11 mouse cellular contexts compared by ENCODE assay signal in the genomic region with DNA sequence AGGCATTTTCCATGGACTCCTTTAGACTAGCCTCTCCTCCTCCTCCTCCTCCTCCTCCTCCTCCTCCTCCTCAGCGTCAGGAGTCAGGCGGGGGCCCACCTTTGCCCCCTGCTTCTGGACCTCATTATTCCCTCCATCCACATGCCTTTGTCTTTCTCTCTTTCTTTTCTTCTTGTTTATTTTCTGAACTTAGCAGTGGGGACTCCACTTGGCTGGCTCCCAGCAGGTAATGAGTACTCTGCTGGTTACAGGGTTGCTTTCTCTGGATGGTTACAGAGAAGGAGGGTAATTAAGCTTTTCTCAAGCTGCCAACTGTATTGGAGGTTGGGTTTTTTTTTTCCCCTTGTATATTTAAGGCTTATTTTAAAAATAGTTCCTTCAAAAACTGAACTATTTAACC.
A peak's percentile ranks its signal among the peaks of the same experiment; 100 is the strongest.
DNase-seq lines count a peak whose midpoint lies in the region; ATAC-seq lines count a peak whose summit lies in the region.
"Had no signal": no experiment of that assay in that cellular context is flagged by ENCODE, and none has a peak within 500 bp of the region (broad histone marks: within the 10 kb centered on the region; RNA-seq: fewer than 3 reads in every experiment).

No protein-coding gene starts in this region.

- WGBS in kidney, embryonic 15.5 days, result 21% methylated on average over 2 of the region's 2 CpGs
- 0% methylated on average over 2 of the region's 2 CpGs for WGBS in hindbrain, embryonic 16.5 days

- no peak overlapping the region for H3K27ac ChIP-seq in kidney, embryonic 15.5 days
- peak overlapping the region; percentile 48; the same call in 1 of the 2 replicates for H3K27ac ChIP-seq in hindbrain, embryonic 16.5 days (ENCODE audit: low read depth, low read length)
- H3K27ac ChIP-seq: heart, embryonic 10.5 days had no signal

- H3K4me1 ChIP-seq in kidney, embryonic 15.5 days, result no peaks in the 10 kb centered on the region
- H3K4me1 ChIP-seq in hindbrain, embryonic 16.5 days (ENCODE audit: control insufficient read depth, insufficient read depth, low read depth, low read length), result peaks cover 6% of the 10 kb centered on the region

- ATAC-seq in kidney, embryonic 15.5 days (replicated peaks; ENCODE audit: low FRiP score), result no peak
- ATAC-seq in hindbrain, embryonic 16.5 days, result no peak

- no peak overlapping the region for H3K9ac ChIP-seq in kidney, embryonic 15.5 days
- H3K9ac ChIP-seq in hindbrain, embryonic 16.5 days (ENCODE audit: low read depth, low read length), result no peak overlapping the region
- H3K9ac ChIP-seq: lung, embryonic 14.5 days had no signal

- H3K4me3 ChIP-seq in kidney, embryonic 15.5 days (replicated peaks), result no peak overlapping the region
- H3K4me3 ChIP-seq in hindbrain, embryonic 16.5 days (ENCODE audit: low read length), result no peak overlapping the region
- H3K4me3 ChIP-seq: heart, embryonic 10.5 days had no signal

- H3K4me2 ChIP-seq in kidney, embryonic 15.5 days, result no peak overlapping the region
- no peak overlapping the region for H3K4me2 ChIP-seq in hindbrain, embryonic 16.5 days (ENCODE audit: low read length)
- H3K4me2 ChIP-seq: lung, embryonic 14.5 days had no signal

- H3K36me3 ChIP-seq in kidney, embryonic 15.5 days, result no peaks in the 10 kb centered on the region
- H3K36me3 ChIP-seq in hindbrain, embryonic 16.5 days (ENCODE audit: control insufficient read depth, insufficient read depth, low read length), result no peaks in the 10 kb centered on the region
- H3K36me3 ChIP-seq: heart, embryonic 10.5 days had no signal

- no peaks in the 10 kb centered on the region for H3K9me3 ChIP-seq in kidney, embryonic 15.5 days (replicated peaks)
- H3K9me3 ChIP-seq in hindbrain, embryonic 16.5 days (ENCODE audit: control insufficient read depth, low read length), result no peaks in the 10 kb centered on the region
- H3K9me3 ChIP-seq: heart, embryonic 10.5 days had no signal

- DNase-seq in kidney, adult 11 months, result peak; percentile 39
- DNase-seq in right cerebral cortex, postnatal 14 days, result peak; percentile 23
- DNase-seq in right cerebral cortex, postnatal 36 days (ENCODE audit: low spot score in 2 of 2), result no peak
- no peak for DNase-seq in lung, adult 18-20 months
- DNase-seq in thymus, adult 18-20 months, result no peak
- DNase-seq in lung, postnatal 36 days, result no peak
- DNase-seq: adrenal gland, adult 8-10 months; lung, embryonic 14.5 days had no signal

- no peaks in the 10 kb centered on the region for H3K27me3 ChIP-seq in kidney, embryonic 15.5 days
- no peaks in the 10 kb centered on the region for H3K27me3 ChIP-seq in hindbrain, embryonic 16.5 days (replicated peaks; ENCODE audit: control insufficient read depth, insufficient read depth, low read length)

Comparison
In these comparisons a context has a peak if more than half of its experiments do, and no peak if none do; other contexts are left out.
1. DNase-seq: peak in kidney, adult 11 months (single experiment) and right cerebral cortex, postnatal 14 days (single experiment); none in right cerebral cortex, postnatal 36 days (0 of 2), lung, adult 18-20 months (0 of 2), thymus, adult 18-20 months (0 of 2) and lung, postnatal 36 days (single experiment).